Mouse (Mus musculus): ENCODE measurements around the gene Txlna.

The Txlna gene

DNA sequence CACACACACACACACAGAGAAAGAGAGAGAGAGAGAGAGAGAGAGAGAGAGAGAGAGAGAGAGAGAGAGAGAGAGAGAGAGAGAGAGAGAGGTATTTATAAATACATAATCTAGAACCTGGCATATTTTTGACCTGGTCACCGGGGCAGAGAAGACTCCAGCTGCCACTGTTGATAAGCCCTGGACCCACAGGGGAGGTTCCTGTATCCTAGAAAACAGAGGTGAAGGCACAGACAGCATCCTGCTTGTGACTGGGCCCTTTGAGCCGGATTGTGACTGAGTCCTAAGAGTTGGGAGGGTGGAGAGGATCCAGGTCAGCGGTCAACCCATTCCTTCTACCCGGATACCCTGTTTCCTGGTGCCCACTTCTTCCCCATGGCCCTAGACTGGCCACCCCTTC, 52.0 kb downstream of the Txlna start:
- WGBS = 73% methylated on average over 4 of the region's 4 CpGs

DNA sequence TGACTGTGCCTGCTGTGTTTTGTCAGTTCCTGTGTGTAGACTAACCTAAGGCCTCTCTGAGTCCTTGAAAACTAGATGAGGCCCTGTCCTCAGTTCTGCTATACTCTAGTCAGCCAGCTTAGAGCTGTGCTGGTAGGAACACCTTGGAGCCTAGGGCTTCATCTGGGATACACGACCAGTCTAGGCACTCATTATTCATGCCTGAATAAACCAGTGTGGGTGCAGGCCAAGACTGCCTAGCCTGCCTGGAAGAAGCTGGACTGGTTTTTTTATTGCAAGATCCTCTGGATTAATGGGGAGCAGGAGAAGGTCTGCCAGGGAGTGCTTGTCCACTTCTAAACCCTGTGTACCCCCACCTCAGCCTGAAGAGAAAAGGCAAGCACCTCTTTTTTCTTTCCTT, 53.9 kb downstream of the Txlna start:
- 61% methylated on average over 1 of the region's 1 CpGs for WGBS

- WGBS = 91% methylated on average over 9 of the region's 9 CpGs
These were observed 55.1 kb downstream of the Txlna start for GRCm38 (mm10) chr4:129585773-129586172.

DNA sequence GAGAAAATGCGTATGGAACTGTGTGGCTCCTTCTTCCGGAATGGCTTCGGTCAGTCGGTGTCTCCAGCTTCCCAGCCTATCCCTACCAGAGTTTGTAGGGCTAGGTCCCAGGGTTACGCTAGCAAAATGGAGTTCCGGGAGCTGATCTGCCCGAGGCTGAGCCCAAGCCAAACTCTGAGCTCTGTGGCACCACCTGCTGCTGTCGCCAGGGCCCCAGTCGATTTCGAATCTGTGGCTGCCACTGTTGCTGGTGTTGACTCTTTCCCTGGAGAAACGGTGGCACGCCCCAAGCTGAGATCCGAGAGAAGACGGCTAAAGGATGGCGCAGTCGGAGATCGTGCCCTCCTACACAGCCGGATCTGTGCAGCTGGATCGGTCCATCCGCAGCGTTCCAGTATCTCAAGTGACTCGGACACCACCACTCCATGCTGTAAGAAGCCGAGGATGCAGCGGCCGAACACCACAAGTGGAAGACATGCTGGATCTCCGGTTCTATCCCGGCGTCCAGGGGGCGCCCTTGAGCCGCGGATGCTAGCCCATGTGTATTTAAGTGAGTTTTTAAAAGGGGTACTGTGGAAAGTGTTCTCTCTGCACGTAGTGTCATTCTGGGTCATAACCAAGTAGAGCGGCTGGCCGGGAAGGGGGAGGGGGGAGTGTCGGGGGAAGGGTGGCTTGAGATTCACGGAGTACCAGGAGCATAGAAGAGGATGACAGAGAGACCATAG, 55.8 kb downstream of the Txlna start:
- whole genome bisulfite sequencing = 2% methylated on average over 36 of the region's 36 CpGs

GRCm38 (mm10) chr4:129584370-129584769, 56.5 kb downstream of the Txlna start:
- WGBS = 71% methylated on average over 1 of the region's 1 CpGs

DNA sequence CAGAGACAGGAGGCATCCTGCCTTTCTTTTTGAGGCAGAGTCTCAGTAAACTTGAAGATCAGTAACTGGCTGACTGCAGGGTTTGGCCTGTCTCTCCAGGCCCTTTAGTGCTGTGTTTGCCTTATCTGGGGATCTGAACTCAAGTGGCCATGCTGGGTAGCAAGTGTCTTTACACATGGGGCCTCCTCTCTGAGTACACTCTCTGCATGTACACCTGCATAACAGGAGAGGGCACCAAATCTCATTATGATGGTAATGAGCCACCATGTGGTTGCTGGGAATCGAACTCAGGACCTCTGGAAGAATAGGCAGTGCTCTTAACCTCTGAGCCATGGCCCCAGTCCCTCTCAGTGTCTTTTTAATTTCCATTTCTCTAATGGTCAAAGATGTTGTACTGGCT, 58.6 kb downstream of the Txlna start:
- 85% methylated on average over 1 of the region's 1 CpGs for WGBS

- WGBS = 54% methylated on average over 7 of the region's 7 CpGs
These were observed 60.5 kb downstream of the Txlna start for GRCm38 (mm10) chr4:129580347-129580746.

DNA sequence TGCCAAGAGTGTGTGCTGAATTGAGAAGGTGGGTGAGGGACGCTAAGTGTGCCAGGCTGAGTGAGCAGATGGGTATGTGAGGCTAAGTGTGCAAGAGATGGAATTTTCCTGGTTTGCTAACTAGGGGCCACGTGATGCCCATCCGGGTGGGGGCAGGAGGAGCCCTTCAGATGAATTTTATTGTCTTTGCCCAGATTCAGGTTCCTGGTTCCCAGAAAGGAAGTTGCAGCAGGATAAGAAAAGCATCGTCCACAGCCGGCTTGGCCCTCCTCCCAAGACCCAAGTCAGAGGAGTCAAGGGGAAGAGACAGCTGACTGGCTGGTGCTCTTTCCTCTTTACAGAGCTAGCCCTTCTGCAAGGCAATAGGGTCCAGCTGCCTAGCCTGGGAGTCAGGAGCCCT, 62.4 kb downstream of the Txlna start, which contains the start of gene Fam167b:
Gene Fam167b (minus strand): TSS at position 84 of the 400 bp plus-strand sequence.
- 66% methylated on average over 5 of the region's 5 CpGs for WGBS

GRCm38 (mm10) chr4:129577688-129578087, 63.2 kb downstream of the Txlna start:
- 86% methylated on average over 7 of the region's 7 CpGs for WGBS

GRCm38 (mm10) chr4:129576863-129577491, 63.9 kb downstream of the Txlna start:
- WGBS = 36% methylated on average over 21 of the region's 21 CpGs

Measured in cerebral cortex, adult 2 months (tissue).